Mouse (Mus musculus): Measurements from ENCODE around the gene Gas7.

The Gas7 gene

DNA sequence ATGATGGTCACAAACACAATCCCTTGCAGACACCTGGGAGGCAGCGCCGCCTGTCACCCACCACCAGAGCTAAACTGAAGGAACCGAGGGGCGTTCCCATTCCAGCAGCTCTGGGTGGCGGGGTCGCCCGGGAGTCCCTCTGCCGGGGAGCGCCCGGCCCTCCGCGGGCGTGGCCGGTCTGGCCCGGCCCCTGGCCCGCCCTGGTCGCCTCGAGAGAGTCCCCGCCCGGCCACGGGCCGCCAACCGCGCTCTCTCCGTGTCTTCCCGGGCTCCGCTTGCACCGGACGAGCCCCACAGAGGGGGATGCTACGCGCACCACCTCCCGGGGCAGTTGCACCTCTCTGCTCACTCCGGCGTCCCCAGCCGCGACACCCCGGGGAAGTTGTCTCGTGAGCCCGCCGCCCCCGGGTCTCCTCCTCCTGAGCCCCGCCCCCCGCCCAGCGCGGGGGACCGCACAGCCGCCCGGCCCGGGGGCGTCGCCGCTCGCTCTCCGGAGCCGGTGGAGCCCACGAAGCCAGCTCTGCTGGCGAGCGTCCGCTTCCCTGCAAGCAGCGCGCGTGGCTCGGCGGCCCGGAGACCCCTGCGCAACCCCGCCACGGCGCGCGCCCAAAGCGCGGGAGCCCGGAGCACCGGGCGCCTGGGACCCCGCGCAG is at the start of gene Gas7:
TSS of gene Gas7 (plus strand) at position 564 of the 653 bp plus-strand sequence.
- peak; percentile 79 for DNase-seq

DNA sequence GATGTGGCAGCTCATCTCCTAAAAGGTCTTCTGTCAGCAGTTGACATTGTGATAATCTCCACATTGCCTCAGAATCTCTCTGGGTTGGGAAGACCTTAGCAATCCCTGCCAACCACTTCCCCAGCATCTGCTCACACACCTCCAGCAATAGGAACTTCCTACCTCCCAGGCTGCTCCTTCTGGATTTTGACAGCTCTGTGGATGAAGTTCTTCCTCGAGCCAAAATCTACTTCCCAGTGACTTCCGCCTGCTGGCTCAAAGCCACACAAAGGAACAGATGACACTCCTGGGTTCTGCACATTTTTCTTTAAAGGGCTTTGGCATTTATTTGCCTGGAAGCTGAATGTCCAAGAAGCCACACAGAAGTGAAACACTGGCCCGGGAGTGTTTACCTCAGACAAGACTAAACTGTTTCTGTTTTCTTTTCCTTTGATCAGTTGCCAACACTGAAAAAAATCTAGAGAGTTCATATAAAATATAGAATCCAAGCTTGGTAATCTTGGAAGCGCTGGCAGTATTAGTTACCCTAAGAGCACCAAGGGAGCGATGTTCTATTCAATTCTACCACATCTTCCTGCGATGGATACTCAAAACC is 40.8 kb upstream of the Gas7 start:
- DNase-seq: no peak

- DNase-seq: peak; percentile 11
These were observed 31.7 kb upstream of the Gas7 start for GRCm38 (mm10) chr11:67423575-67423974.

DNA sequence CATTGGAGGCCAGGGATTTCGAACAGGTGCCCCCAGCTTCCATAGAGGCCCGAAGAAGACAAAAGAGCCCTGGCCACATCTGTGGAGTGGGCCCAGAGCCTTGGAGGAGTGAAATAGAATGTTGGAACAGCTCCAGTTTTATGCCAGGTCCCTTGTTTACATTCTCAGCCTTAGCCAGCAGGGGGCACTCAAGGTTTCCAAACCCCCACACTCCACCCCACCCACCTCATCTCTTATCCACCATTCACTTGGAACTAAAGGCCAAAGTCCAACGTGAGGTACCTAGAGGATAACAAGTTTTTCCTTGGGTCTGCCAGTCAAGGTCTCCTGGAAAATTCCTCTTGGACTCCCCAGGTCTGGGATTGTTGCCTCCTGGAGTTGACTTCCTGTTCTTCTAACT is 27.0 kb upstream of the Gas7 start:
- peak; percentile 54 for DNase-seq

DNA sequence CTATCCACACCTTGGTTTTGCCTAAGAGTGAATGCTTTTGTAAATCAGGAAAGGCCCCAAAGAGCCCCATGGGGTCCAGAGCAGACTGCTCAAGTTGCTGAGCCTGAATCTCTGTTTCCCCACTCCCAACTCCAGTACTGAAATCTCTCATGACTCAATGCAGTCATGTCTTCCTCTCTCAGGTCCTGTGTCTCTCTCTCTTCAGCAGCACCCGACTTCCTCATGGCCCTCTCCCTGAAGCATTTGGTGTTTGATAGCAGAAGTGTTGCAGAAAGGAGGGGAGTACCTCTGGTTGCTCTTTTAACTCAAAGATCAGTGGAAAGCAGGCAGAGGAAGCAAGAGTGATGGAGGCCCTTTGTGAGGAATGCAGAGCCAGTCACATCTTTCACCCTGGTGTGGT is 25.4 kb upstream of the Gas7 start:
- no peak for DNase-seq

DNA sequence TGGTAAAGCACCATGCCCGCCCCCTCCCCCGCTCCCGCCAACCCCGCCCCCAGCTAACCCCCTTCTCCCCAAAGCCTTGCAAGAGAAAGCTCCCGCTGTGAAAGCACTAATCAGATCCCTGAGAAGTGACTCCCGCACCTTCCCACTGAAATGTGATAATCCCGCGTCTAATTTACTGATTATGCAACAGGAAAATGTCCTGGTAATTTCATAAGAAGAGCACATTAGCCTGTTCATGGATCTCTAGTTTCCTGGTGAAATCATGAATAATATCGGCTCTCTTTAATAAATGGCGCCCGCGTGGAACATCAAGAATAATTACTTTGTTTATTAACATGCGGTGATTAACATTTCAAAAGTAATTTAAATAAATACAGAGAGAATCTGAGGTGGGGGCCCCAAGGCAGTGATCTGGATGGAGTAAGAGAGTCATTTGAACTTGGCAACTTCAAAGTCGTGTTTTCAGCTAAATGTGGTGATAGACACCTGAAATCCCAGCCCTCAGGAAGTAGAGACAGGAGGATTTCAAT is 24.1 kb upstream of the Gas7 start:
- no peak for DNase-seq

GRCm38 (mm10) chr11:67431864-67432263 is 23.4 kb upstream of the Gas7 start:
- peak; percentile 20 for DNase-seq

- no peak for DNase-seq
These were observed 21.5 kb upstream of the Gas7 start for GRCm38 (mm10) chr11:67433763-67434162.

DNA sequence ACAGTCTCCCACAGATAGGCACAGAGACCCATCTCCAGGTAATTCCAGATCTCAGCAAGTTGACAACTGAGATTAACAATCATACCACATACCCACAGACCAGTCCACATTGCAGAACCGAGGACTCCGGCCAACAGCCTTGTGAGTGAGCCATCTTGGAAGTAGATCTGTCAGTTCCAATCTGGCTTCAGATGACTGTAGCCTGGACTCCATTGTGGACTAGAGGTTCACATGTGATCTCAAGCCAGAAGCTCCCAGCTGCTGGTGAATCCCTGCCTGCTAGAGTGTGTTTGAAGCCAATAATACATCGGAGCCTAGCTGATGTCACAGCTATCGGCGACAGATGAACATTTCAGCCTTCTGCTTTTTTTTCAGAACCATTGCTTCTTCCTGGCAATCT is 16.5 kb upstream of the Gas7 start:
- no peak for DNase-seq

DNA sequence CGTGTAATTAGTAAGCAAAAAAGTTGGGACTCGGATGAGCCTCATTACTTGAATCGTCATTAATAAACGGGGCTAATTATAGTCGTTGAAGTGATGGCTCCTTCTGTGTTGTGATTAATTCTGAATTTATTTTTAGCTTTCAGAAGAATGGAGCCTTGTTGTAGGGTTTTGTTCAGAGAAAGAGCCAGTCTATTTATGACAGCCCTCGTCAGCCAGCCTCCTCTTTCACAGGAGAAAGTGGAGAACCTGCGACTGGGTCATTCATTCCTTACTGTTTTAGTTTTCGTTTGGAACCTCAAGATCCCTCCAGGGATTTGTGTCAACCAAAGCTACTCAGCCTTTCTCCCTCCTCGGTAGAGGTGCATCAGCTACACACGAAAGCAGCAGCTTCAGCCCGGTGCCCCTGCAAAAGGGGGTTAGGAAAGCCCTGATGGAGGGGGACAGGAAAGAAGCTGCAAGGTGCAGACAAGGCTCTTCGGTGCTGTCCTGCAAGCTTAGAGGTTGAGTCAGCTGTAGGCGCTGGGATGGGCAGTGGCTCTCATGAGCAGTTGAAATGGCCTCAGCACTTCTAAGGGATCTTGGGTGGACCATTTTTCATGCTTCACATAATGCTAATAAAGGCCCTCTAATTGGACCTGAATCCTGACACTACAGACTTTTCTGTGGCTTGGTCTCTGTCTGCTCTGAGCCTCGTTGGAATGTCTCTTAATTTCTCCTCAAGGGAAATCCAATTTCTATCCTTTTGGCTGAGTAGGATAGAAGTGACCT is 10.0 kb upstream of the Gas7 start:
- no peak for DNase-seq

GRCm38 (mm10) chr11:67451525-67451924 is 3.7 kb upstream of the Gas7 start:
- no peak for DNase-seq

DNA sequence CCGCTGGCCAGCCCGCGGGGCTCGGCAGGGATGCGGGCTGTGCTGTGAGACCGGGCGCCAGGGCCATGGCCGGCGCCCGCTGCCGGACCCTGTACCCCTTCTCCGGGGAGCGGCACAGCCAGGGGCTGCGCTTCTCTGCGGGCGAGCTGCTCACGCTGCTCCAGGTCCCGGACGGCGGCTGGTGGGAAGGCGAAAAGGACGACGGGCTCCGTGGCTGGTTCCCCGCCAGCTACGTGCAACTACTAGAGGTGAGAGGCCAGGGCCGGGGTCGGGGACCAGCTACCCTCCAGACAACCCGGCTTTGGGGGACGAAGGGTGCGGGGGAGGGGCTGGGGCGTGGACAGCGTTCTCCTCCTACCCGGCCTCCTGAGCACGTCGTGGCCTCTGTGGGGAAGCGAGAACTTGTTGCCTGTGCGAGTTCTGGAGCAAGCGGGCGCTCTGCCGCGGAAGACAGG is 317 bp downstream of the Gas7 start:
- peak; percentile 53 for DNase-seq

DNA sequence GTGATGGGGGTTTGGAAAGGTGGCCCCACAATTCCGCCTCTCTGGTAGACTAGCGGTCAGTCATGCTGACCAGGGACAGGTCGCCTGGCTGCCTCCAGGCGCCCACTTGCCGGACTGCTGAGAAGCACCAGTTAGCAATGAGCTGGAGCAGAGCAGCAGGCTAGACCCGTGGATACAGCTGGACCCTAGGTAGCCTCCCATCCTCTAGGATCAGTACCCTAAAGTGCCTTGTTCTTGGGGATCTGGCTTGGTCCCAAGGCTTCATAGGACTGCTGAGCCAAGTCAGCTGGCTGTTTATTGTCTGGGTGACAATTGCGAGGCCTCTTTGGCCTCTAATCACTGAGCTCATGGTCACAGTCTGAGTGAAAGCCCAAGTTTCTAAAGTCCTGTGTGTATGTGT is 792 bp downstream of the Gas7 start:
- DNase-seq: no peak

DNA sequence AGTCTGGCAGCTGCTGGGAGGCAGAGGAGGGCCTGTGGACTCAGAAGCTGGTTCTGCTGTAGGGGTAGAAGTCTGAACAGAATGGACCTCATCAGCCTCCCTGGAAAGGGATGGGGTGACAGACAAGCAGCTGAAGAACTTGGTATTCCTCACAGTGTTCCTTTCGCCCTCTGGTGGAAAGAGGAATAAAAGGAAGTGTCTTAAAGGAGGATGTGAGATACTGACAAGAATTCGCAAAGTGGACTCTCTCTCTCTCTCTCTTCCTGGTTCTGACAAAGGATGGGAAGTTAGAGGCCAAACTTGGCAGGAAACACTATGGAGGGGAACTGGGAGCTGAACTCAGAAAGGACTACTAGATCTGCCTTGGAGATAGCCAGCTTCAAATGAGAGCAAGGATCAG is 2.9 kb downstream of the Gas7 start:
- peak; percentile 53 for DNase-seq

DNA sequence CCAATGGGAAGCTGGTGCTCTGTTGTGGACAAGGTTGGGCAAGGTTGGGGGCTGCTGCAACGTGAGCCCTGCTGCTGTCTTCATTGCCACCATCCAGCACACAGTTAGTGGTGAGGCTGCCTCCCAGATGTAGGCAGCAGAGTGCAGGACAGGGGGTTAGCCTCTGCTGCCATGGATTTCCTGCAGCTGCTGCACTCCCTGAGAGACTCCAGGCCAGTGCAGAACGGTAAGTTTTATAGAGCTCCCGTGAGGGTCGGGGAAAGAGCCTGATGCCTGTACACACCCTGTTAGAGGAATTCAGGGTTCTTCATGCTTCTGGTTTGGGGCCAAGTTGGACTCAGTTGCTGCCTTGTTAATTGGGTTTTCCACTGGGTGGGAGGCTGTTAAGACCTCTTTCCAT is 11.9 kb downstream of the Gas7 start:
- DNase-seq: no peak

DNA sequence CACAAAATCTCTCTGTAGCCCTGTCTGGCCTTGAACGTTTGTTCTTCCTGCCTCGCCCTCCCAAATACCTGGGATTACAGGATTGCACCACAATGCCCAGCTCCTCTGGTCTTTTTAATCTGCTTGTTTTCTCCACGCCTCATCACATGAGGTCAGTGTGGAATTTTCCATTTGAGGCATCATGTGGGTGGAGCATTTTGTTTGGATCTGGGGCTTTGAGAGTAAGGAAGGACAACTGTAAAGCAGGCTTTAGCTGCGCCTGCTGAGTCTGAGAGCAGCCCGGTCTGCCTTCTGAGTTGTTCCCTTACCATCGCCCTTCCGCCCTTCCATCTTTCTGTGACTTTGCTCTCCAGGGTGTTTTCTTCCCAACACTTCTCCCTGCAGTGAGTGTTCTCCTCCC is 13.6 kb downstream of the Gas7 start:
- no peak for DNase-seq

DNA sequence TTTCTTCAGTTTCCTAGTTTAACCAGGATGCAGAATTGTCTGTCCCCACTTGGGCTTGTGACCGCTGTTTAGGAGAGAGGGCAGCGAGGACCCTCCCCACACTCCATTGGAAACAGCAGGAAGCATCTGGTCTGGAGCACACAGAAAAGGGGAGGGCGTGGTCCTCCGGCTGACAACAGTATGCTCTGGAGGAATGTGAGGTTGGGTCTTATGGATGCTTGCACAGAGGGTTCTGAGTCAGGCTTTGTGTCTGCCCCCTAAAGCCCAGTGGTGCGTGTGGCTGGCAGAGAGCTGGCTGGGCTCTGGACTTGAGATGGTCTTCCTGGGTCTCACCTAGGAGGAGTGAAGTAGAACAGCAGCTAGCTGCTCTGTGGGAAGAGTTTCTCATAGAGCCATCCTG is 19.4 kb downstream of the Gas7 start:
- DNase-seq: no peak

- no peak for DNase-seq
These were observed 24.3 kb downstream of the Gas7 start for GRCm38 (mm10) chr11:67479534-67479933.

- no peak for DNase-seq
These were observed 25.1 kb downstream of the Gas7 start for GRCm38 (mm10) chr11:67480204-67480956.

- no peak for DNase-seq
These were observed 26.5 kb downstream of the Gas7 start for GRCm38 (mm10) chr11:67481691-67482090.

DNA sequence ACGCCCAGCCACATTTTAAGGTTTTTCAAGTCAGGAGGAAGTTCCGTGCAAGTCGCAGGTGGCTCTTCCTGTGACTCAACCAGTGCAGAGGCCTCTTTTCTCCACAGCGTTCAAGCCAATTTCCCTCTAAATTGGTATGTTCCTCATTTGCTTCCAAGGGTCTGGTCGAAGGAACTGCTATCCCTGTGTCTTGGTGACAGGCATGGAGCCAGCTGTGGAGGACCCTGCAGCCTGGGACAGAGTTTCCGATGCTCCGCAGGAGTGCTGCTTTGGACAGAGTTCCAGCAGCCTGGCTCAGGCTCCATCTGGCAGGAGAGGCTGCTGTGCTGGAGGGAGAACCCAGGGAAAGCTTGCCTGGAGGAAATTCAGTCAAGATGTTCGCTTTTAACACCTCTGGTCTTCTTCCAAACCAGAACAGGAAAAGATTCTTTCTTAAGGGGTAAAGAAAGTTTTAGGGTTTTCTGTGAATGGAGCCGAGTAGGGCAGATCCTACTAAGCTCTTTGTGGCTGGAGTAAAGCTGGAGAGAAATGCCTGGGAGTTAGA is 27.1 kb downstream of the Gas7 start:
- DNase-seq: no peak

DNA sequence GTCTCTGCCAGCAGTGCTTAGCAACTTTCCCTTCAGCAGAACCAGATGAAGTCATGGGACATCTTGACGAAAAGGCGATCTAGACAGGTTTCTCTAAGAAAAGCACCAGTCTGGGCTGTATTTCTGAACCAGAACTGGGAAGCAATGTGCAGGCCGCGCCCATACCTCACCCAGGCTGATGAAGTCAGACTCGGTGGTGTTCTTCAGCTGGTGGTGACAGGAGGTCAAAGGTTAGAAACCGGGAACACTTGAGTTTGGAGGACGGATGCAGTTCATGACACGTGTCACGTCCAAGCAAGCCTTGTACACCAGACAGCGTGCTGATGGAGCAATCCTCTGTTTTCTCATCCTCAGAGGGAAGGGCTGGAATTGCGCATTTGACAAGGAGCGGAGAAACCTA is 32.9 kb downstream of the Gas7 start:
- DNase-seq: no peak

- no peak for DNase-seq
These were observed 34.5 kb downstream of the Gas7 start for GRCm38 (mm10) chr11:67489647-67490175.
